Mouse (Mus musculus) CD8-positive naive resting alpha-beta T cell, adult 57 days (primary cell): ENCODE measurements around the gene 1810046K07Rik. TPM values are rescaled to one million over a fixed set of nuclear protein-coding genes. Genes with fewer than 3 reads are reported as not detected.

Experiments
- total RNA-seq: library from RNA; stranded (reverse); gene quantifications from one replicate; pipeline ENCODE4 v1.2.4, GENCODE M21; 2023

Gene 1810046K07Rik
- not detected for total RNA-seq

GRCm38 (mm10) chr9:51328731-51329130 is at the start of gene 1810046K07Rik:
Gene 1810046K07Rik, minus strand, starts transcription at chr9:51328917.

DNA sequence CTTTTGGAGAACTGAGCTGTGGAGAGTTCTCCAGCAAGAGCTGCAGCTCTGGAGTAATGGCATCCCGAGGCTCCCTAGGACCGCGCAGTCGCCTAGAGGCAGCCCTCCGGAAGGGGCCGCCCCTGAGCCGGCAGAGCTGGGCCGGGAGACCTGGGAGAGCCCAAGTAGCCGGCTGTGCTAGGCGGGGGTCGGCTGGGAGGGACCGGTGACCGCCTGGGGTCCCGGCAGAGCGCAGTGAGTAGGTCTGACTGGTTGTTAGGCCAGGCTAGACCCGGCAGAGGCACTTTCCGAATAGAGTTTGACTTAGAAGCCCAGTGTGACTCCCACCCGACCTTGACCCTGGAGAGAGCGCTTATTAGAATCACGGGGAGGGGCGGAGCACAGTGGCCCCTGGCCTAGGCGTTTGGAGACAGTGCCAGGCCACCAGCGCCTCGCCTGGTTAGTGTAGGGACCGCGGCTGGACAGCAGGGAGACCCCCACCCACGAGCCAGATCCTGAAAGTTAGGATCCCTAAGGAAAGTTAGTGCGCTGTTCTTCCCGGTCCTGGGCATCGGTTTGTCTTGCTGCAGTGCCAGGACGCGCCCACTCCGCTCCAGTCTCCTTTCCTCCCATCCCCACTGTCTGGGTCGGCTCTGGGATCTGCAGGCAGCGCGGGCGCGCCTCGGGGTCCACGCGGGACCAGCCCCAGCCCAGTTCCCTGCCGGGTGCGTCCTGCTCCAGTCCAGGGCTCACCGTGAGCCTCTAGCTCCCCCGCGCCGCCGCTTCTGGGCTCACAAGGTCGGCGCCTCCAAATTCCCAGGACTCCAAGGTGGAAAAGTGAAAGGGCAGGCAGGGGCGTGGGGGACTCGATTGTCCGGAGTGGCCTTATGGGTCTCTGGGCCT is 50.0 kb downstream of the 1810046K07Rik start, which contains the start of gene Colca2:
Colca2 (minus strand) TSS at position 70 of the 882 bp plus-strand sequence.

Other genes starting within 250 kb of the 1810046K07Rik start
- gene 4833427G06Rik, start 226.8 kb downstream of the 1810046K07Rik start, total RNA-seq, result not detected
- gene Gm32742, start 163.4 kb downstream of the 1810046K07Rik start, total RNA-seq, result 0.09 TPM
- 27.6 TPM for gene Pou2af1, start 115.2 kb downstream of the 1810046K07Rik start, total RNA-seq
- not detected for gene Colca2, start 50.3 kb downstream of the 1810046K07Rik start, total RNA-seq